Mouse (Mus musculus) liver, embryonic 14.5 days (tissue): ENCODE measurements around the gene Spon2. TPM values are rescaled to one million over a fixed set of nuclear protein-coding genes. Genes with fewer than 3 reads are reported as not detected.

Experiments used
- ATAC-seq: fragments of 200-750 bp; cut with Nextera tagmentation; 2 replicates; pipeline ENCODE4 v1.8.0; 2017; ENCODE audit warnings: moderate number of reproducible peaks, mild to moderate bottlenecking, moderate library complexity; ENCODE audit not compliant: insufficient read depth
- DNase-seq, 3 experiments: peaks; one replicate each; pipeline ENCODE4 v3.0.0-alpha.2; 2012 to 2013; ENCODE audit warnings: low read depth in 3 of 3, low spot score in 3 of 3
- H3K27ac ChIP-seq: fragments of 300-500 bp; sonication (generic); 2 replicates; pipeline ENCODE4 v1.5.1; 2014; ENCODE audit warnings: moderate library complexity, mild to moderate bottlenecking, control low read depth, inconsistent platforms
- H3K27me3 ChIP-seq: fragments of 300-500 bp; sonication (generic); 2 replicates; pipeline ENCODE4 v1.6.1; 2014; ENCODE audit warnings: mild to moderate bottlenecking, low read length, moderate library complexity; ENCODE audit not compliant: control insufficient read depth, insufficient read depth
- H3K36me3 ChIP-seq: fragments of 300-500 bp; sonication (generic); replicated peaks from 2 replicates; pipeline ENCODE4 v1.6.1; 2014; ENCODE audit warnings: low read depth; ENCODE audit not compliant: control insufficient read depth, insufficient read depth
- H3K4me1 ChIP-seq, 2 experiments: fragments of 200-500 bp in 1 of 2; fragments of 300-500 bp in 1 of 2; sonication (generic) in 1 of 2; replicated peaks; 2 replicates each; pipeline ENCODE4 v1.6.1; 2012 to 2014; ENCODE audit warnings: antibody characterized with exemption in 1 of 2, inconsistent platforms in 1 of 2, low read length in 1 of 2; ENCODE audit not compliant: control insufficient read depth in 2 of 2, insufficient read depth in 2 of 2
- H3K4me2 ChIP-seq: fragments of 300-500 bp; sonication (generic); 2 replicates; pipeline ENCODE4 v1.6.1; 2014; ENCODE audit warnings: low read depth, mild to moderate bottlenecking, control low read depth, moderate library complexity
- H3K4me3 ChIP-seq, 2 experiments: fragments of 200-500 bp in 1 of 2; fragments of 300-500 bp in 1 of 2; sonication (generic) in 1 of 2; 2 replicates each; pipeline ENCODE4 v1.5.1; 2012 to 2014; ENCODE audit warnings: low read depth in 2 of 2, low read length in 2 of 2, mild to moderate bottlenecking in 2 of 2, control low read depth in 1 of 2, inconsistent platforms in 1 of 2, moderate library complexity in 1 of 2; ENCODE audit not compliant: insufficient read depth in 1 of 2
- H3K9ac ChIP-seq: fragments of 300-500 bp; sonication (generic); replicated peaks from 2 replicates; pipeline ENCODE4 v1.6.1; 2014; ENCODE audit warnings: mild to moderate bottlenecking, control low read depth, moderate library complexity
- H3K9me3 ChIP-seq: fragments of 300-500 bp; sonication (generic); 2 replicates; pipeline ENCODE4 v1.6.1; 2016; ENCODE audit warnings: low read length, mixed read lengths; ENCODE audit not compliant: control insufficient read depth
- CTCF ChIP-seq: IDR thresholded peaks from 2 replicates; pipeline ENCODE4 v1.5.1; 2016; ENCODE audit warnings: antibody characterized with exemption, low read depth, control low read depth
- EP300 ChIP-seq: IDR thresholded peaks from 2 replicates; pipeline ENCODE4 v1.6.1; 2016; ENCODE audit warnings: antibody characterized with exemption, low read depth
- WGBS: fragments of 180-500 bp; shearing (Covaris S2); extraction: QIAGEN DNeasy Blood & Tissue Kit; methylation state at CpG from one replicate; pipeline ENCODE4 v1.1.7; 2014; ENCODE audit not compliant: insufficient replicate concordance; 5-methylcytosine and 5-hydroxymethylcytosine counted together
- polyA plus RNA-seq, 2 experiments: library from polyadenylated mRNA; depleted of rRNA in 1 of 2; stranded (reverse) in 1 of 2; unstranded in 1 of 2; fragments of >200 nt; fragmentation: Nextera tagmentation in 1 of 2; extraction: Ambion mirVana in 1 of 2; gene quantifications; 2 replicates each; pipeline versions ENCODE4 v1.2.1 to v1.2.3; 2012 to 2014

Spon2 gene
- polyA plus RNA-seq, 2 experiments = 6.9 to 10.4 TPM

DNA sequence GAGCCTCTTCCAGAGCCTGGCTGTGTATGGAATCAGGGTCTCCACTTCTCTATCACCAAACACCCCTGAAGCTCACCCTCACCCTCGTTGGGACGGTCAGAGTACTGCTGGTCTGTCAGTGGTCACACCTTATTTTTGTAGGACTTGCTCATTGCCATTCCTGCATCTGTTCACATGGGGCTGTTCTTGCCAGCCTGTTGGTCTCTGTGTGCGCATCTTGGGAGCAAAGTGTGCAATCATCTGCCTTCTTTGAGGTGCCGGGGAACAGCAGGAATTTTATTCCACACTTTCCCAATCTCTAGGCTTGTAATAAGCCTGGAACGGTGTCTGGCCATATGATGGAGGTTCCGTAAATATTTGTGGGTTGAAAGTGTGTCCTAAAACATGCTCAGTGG is 15.1 kb downstream of the Spon2 start:
- DNase-seq = no peak
- H3K36me3 ChIP-seq = no peaks in the 10 kb centered on the region
- peaks cover 0 to 7% of the 10 kb centered on the region in 2 experiments; a peak in 2 of 4 replicates for H3K4me1 ChIP-seq
- ATAC-seq = no peak
- no peak overlapping the region for H3K27ac ChIP-seq
- no peak overlapping the region for H3K4me2 ChIP-seq
- TF ChIP-seq EP300 (no peak), CTCF (no peak)
- 63% methylated on average over 6 of the region's 6 CpGs for WGBS
- H3K9me3 ChIP-seq = no peaks in the 10 kb centered on the region
- no peaks in the 10 kb centered on the region for H3K27me3 ChIP-seq
- no peak overlapping the region for H3K9ac ChIP-seq
- no peak overlapping the region for H3K4me3 ChIP-seq

DNA sequence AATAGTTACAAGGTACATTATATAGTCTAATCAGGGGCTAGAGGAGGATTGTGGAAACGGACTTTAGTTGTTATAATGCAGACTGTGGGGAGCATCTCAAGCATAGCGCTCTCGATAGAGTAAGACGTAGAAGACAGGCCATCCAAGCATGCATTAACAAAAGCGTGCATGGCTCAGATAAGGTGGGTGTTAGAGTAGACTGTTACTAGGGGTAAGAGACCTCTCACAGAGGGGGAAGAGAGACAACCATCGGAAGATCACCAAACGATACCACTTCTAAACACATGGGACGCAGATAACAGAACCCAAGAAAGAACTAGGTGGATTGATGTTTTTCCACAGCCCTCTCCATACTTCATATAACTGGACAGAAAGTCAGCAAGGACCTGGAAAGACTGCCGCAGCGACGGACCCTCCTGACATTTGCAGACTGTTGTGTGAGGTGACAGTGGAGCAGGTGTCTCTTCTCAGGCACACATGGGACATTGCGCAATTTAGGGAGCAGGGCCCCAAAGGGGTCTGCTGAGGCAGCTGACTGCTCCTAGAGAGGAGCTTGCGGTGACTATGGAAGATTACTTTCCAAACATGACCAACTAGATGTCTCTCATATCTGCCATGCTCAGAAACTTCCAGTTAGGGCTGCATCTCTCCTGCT is 15.6 kb downstream of the Spon2 start:
- H3K9me3 ChIP-seq = no peaks in the 10 kb centered on the region
- WGBS = 53% methylated on average over 13 of the region's 13 CpGs
- H3K9ac ChIP-seq = no peak overlapping the region
- no peak overlapping the region for H3K4me2 ChIP-seq
- H3K27me3 ChIP-seq = no peaks in the 10 kb centered on the region
- H3K4me1 ChIP-seq = peaks cover 0 to 7% of the 10 kb centered on the region in 2 experiments; a peak in 2 of 4 replicates
- TF ChIP-seq CTCF (no peak), EP300 (no peak)
- ATAC-seq (no peak), DNase-seq (no peak)
- no peaks in the 10 kb centered on the region for H3K36me3 ChIP-seq
- H3K27ac ChIP-seq = no peak overlapping the region
- H3K4me3 ChIP-seq = no peak overlapping the region

DNA sequence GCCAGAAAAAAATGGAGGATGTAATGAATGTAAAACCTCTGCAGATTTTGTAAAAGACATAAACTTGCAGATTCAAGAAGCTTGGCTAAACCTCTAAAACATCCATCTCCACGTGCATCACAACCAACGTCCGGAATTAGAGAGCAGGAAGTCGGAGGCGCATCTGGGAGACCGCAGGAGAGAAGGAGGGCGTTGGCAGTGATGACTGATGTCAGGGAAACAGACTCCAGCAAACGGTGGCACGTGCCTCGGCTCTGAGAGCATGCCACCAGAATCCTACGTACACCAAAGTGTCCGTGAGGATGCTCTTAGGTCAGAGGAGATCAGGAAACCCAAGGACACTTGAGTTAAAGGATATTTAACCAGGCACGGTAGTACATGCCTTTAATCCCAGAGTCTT is 16.6 kb downstream of the Spon2 start:
- Histone ChIP-seq H3K36me3 (no peaks in the 10 kb centered on the region), H3K4me2 (no peak overlapping the region), H3K4me3 (no peak overlapping the region), H3K27ac (no peak overlapping the region), H3K4me1 (peaks cover 0 to 7% of the 10 kb centered on the region in 2 experiments; a peak in 2 of 4 replicates), H3K9ac (no peak overlapping the region; the same call in 1 of the 2 replicates), H3K9me3 (no peaks in the 10 kb centered on the region), H3K27me3 (no peaks in the 10 kb centered on the region)
- TF ChIP-seq CTCF = no peak
- TF ChIP-seq EP300 = no peak
- 50% methylated on average over 13 of the region's 13 CpGs for WGBS
- no peak for ATAC-seq
- no peak for DNase-seq

DNA sequence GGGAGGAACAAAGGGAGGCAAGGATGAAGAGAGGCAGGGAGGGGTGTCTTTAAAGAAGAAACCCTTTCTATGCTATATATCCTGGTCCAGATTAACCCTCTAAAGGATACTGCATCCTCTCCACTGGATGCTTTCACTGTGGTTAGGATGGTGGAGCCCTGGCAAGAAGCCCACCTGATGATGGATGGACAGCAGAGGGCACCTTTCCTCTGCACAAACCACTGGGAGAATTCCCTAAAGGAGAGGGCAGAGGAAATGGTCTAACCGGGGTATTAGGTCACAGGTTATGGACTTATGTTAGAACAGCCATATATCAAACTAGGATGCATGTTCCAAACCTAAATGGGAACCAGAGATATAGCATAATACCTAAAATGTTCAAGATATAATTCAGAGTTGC is 18.2 kb downstream of the Spon2 start:
- Histone ChIP-seq H3K9ac (no peak overlapping the region), H3K27ac (no peak overlapping the region), H3K4me3 (no peak overlapping the region), H3K27me3 (no peaks in the 10 kb centered on the region), H3K9me3 (no peaks in the 10 kb centered on the region), H3K36me3 (no peaks in the 10 kb centered on the region), H3K4me2 (no peak overlapping the region), H3K4me1 (peaks cover 0 to 4% of the 10 kb centered on the region in 2 experiments; a peak in 1 of 4 replicates)
- DNase-seq = no peak
- no peak for ATAC-seq
- WGBS = 64% methylated on average over 1 of the region's 1 CpGs
- TF ChIP-seq EP300 = no peak
- no peak for TF ChIP-seq CTCF

DNA sequence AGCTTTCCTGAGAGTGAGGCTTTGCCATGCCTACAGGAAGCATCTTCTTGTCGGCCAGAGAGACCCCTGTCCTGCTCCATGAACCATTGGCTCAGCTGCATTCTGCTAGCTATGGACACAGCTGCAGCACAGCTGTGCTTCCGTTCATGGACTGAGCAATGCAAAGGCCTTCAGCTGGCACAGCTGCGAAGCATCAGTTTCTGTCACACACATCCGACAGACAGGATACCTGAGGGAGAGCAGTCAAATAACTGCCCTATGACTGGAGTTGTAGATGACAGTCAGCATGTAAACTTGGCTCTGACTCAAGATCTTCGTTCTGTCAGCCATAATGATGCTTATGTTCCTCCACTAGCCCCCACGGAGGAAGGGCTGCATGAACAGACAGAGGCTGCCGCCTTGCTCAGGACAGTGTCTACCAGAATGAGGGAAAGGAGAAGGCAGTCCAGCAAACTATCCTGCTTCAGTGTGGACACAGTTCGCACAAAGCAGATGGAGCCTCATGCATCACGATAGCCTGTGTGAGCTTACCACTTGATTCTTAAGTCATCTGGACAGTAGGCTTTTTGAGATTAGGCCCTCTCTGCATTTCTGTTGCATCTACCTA is 22.9 kb downstream of the Spon2 start:
- Histone ChIP-seq H3K27ac (no peak overlapping the region), H3K9ac (no peak overlapping the region), H3K27me3 (no peaks in the 10 kb centered on the region), H3K4me1 (peaks cover 0 to 3% of the 10 kb centered on the region in 2 experiments; a peak in 2 of 4 replicates), H3K9me3 (no peaks in the 10 kb centered on the region), H3K4me2 (no peak overlapping the region), H3K36me3 (no peaks in the 10 kb centered on the region), H3K4me3 (no peak overlapping the region)
- DNase-seq (no peak), ATAC-seq (no peak)
- TF ChIP-seq EP300 = no peak
- no peak for TF ChIP-seq CTCF
- 73% methylated on average over 9 of the region's 9 CpGs for WGBS
